Mouse (Mus musculus): ENCODE measurements around the gene Disc1.
A peak's percentile ranks its signal among the peaks of the same experiment; 100 is the strongest.

Gene Disc1

GRCm38 (mm10) chr8:125183548-125184451, 129.8 kb downstream of the Disc1 start:
- DNase-seq (ENCODE audit: low read depth, low spot score): peak; percentile 75

- no peak for DNase-seq (ENCODE audit: low read depth, low spot score)
Measured at GRCm38 (mm10) chr8:125184452-125184817, 130.4 kb downstream of the Disc1 start.

- DNase-seq (ENCODE audit: low read depth, low spot score): no peak
Measured at GRCm38 (mm10) chr8:125184881-125185280, 130.9 kb downstream of the Disc1 start.

GRCm38 (mm10) chr8:125187044-125187443, 133.0 kb downstream of the Disc1 start:
- DNase-seq (ENCODE audit: low read depth, low spot score): no peak

GRCm38 (mm10) chr8:125193701-125194100, 139.7 kb downstream of the Disc1 start:
- DNase-seq (ENCODE audit: low read depth, low spot score): no peak

- DNase-seq (ENCODE audit: low read depth, low spot score): no peak
Measured at GRCm38 (mm10) chr8:125195121-125195520, 141.1 kb downstream of the Disc1 start.

GRCm38 (mm10) chr8:125196573-125197094, 142.6 kb downstream of the Disc1 start:
- DNase-seq (ENCODE audit: low read depth, low spot score): no peak

GRCm38 (mm10) chr8:125197341-125198002, 143.5 kb downstream of the Disc1 start:
- DNase-seq (ENCODE audit: low read depth, low spot score): no peak

GRCm38 (mm10) chr8:125198420-125199196, 144.6 kb downstream of the Disc1 start:
- no peak for DNase-seq (ENCODE audit: low read depth, low spot score)

GRCm38 (mm10) chr8:125199197-125199939, 145.4 kb downstream of the Disc1 start:
- DNase-seq (ENCODE audit: low read depth, low spot score): no peak

GRCm38 (mm10) chr8:125200273-125200863, 146.4 kb downstream of the Disc1 start:
- no peak for DNase-seq (ENCODE audit: low read depth, low spot score)

- DNase-seq (ENCODE audit: low read depth, low spot score): no peak
Measured at GRCm38 (mm10) chr8:125201650-125202049, 147.7 kb downstream of the Disc1 start.

GRCm38 (mm10) chr8:125203016-125203415, 149.0 kb downstream of the Disc1 start:
- no peak for DNase-seq (ENCODE audit: low read depth, low spot score)

GRCm38 (mm10) chr8:125205556-125205955, 151.6 kb downstream of the Disc1 start:
- no peak for DNase-seq (ENCODE audit: low read depth, low spot score)

GRCm38 (mm10) chr8:125206391-125206790, 152.4 kb downstream of the Disc1 start:
- no peak for DNase-seq (ENCODE audit: low read depth, low spot score)

- DNase-seq (ENCODE audit: low read depth, low spot score): no peak
Measured at GRCm38 (mm10) chr8:125206962-125207361, 153.0 kb downstream of the Disc1 start.

- DNase-seq (ENCODE audit: low read depth, low spot score): no peak
Measured at GRCm38 (mm10) chr8:125212619-125213167, 158.7 kb downstream of the Disc1 start.

GRCm38 (mm10) chr8:125217902-125218581, 164.0 kb downstream of the Disc1 start:
- DNase-seq (ENCODE audit: low read depth, low spot score): no peak

GRCm38 (mm10) chr8:125218669-125219068, 164.7 kb downstream of the Disc1 start:
- DNase-seq (ENCODE audit: low read depth, low spot score): no peak

- DNase-seq (ENCODE audit: low read depth, low spot score): no peak
Measured at GRCm38 (mm10) chr8:125220608-125221007, 166.6 kb downstream of the Disc1 start.
